Mouse (Mus musculus): ENCODE measurements around the gene Mybpc3. TPM values are rescaled to one million over a fixed set of nuclear protein-coding genes. Genes with fewer than 3 reads are reported as not detected.

The Mybpc3 gene
- polyA plus RNA-seq, 1 experiment from 2014 or later, result not detected

DNA sequence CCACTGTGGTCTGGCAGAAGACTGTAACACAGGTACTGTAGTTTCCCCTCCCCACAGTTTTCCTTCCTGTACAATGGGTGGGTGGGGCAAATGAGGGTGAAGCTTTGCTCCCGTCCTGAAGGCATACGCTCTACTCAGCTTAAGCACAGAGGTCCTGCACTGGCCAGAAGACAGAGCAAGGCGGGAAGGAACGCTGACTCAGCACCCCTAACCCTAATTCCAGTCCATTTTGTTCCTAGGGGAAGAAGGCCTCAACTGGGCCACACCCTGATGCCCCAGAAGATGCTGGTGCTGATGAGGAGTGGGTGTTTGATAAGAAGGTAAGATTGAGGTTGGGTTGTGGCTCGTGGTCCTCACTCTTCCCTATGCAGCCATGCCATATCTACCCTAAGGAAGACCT is 10.8 kb downstream of the Mybpc3 start:
- H3K27ac ChIP-seq (replicated peaks), result no peak overlapping the region
- H3K36me3 ChIP-seq, result no peaks in the 10 kb centered on the region
- H3K9me3 ChIP-seq (replicated peaks), result no peaks in the 10 kb centered on the region
- H3K27me3 ChIP-seq (replicated peaks), result no peaks in the 10 kb centered on the region
- WGBS, result 87% methylated on average over 5 of the region's 5 CpGs
- no peak overlapping the region for H3K4me3 ChIP-seq (replicated peaks)
- H3K9ac ChIP-seq (replicated peaks), result no peak overlapping the region
- no peaks in the 10 kb centered on the region for H3K4me1 ChIP-seq
- ATAC-seq (ENCODE audit: low FRiP score), result no peak
- no peak overlapping the region for H3K4me2 ChIP-seq

GRCm38 (mm10) chr2:91130126-91130525 is 12.2 kb downstream of the Mybpc3 start:
- 93% methylated on average over 6 of the region's 6 CpGs for WGBS
- Histone ChIP-seq H3K4me3 (replicated peaks) (no peak overlapping the region), H3K36me3 (no peaks in the 10 kb centered on the region), H3K27me3 (replicated peaks) (no peaks in the 10 kb centered on the region), H3K27ac (replicated peaks) (no peak overlapping the region), H3K4me1 (no peaks in the 10 kb centered on the region), H3K9me3 (replicated peaks) (no peaks in the 10 kb centered on the region), H3K4me2 (no peak overlapping the region), H3K9ac (replicated peaks) (no peak overlapping the region)
- no peak for ATAC-seq (ENCODE audit: low FRiP score)

GRCm38 (mm10) chr2:91131251-91131650 is 13.3 kb downstream of the Mybpc3 start:
- H3K27ac ChIP-seq (replicated peaks), result no peak overlapping the region
- 0 out of 2 replicates have a peak, but pooled peaks cover 2% of the 10 kb centered on the region for H3K36me3 ChIP-seq
- H3K4me1 ChIP-seq, result no peaks in the 10 kb centered on the region
- no peaks in the 10 kb centered on the region for H3K27me3 ChIP-seq (replicated peaks)
- H3K9ac ChIP-seq (replicated peaks), result no peak overlapping the region
- no peak overlapping the region for H3K4me3 ChIP-seq (replicated peaks)
- WGBS, result 95% methylated on average over 15 of the region's 15 CpGs
- H3K4me2 ChIP-seq, result no peak overlapping the region
- ATAC-seq (ENCODE audit: low FRiP score), result no peak
- no peaks in the 10 kb centered on the region for H3K9me3 ChIP-seq (replicated peaks)

DNA sequence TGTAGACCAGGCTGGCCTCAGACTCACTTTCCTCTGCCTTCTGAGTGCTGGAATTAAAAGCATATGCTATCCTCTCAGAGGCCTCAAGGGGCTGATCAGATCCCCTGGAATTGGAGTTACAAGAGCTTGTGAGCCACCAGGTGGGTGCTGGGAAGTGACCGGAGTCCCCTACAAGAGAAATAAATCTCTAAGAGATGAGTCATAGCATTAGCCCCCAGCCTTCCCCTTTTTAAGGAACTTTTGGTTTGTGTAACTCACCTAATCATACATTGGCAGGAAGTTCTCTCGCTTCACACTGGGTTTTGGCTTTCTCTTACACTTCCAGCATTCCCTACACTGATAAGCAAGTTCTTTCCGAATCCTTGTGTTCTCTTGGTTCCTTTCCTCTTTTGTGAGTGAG is 14.1 kb downstream of the Mybpc3 start:
- Histone ChIP-seq H3K9ac (replicated peaks) (no peak overlapping the region), H3K4me3 (replicated peaks) (no peak overlapping the region), H3K27ac (replicated peaks) (no peak overlapping the region), H3K9me3 (replicated peaks) (no peaks in the 10 kb centered on the region), H3K27me3 (replicated peaks) (no peaks in the 10 kb centered on the region), H3K4me1 (no peaks in the 10 kb centered on the region), H3K4me2 (no peak overlapping the region), H3K36me3 (peaks cover 10% of the 10 kb centered on the region; the same call in 1 of the 2 replicates)
- no peak for ATAC-seq (ENCODE audit: low FRiP score)
- WGBS, result 86% methylated on average over 3 of the region's 3 CpGs

DNA sequence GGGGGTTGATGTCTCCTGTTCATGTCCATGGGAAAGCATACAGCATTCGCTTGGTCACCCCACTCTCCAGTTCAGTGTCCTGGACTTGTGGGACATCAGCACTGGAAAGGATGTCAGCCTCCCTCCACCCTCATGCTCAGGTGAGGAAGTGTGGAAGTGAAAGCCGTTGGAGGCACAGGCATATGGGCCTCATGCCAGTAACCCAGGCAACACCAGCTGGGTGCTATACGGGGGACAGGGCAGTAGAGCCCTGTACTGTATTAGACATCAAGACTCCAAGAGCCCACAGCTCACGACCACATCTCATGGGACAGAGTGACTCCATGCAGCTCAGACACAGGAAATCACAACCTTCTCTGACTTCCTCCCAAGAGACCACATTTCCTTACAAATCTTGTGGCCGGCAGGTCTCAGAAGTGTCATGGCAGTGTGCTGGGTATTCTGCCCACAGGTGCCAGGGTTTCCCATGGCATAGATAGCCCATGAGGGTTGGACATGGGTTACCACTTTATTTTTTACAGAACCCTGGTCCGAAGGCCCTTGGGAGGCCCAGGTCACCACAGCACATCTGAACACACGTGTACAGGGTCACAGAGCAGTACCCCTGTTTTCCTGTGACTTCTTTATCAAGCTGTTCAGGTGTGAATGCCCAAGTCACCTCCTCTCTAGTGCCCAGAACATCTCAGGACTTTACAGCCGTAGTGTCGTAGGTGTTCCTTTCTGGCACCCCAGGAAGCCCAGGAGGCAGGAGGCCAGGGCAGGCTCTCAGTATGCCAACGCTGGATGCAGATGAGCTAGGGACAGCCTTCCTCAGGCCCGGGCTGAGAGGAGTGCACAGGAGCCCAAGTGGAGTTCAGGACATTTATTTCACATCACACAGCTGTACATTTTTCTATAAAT is 18.8 kb downstream of the Mybpc3 start:
- WGBS, result 83% methylated on average over 11 of the region's 11 CpGs
- no peak for ATAC-seq (ENCODE audit: low FRiP score)
- Histone ChIP-seq H3K27me3 (replicated peaks) (no peaks in the 10 kb centered on the region), H3K4me2 (no peak overlapping the region), H3K4me1 (no peaks in the 10 kb centered on the region), H3K9me3 (replicated peaks) (no peaks in the 10 kb centered on the region), H3K36me3 (peaks cover 57% of the 10 kb centered on the region), H3K9ac (replicated peaks) (no peak overlapping the region), H3K27ac (replicated peaks) (no peak overlapping the region), H3K4me3 (replicated peaks) (no peak overlapping the region)

- Histone ChIP-seq H3K9me3 (replicated peaks) (no peaks in the 10 kb centered on the region), H3K36me3 (peaks cover 63% of the 10 kb centered on the region), H3K27ac (replicated peaks) (no peak overlapping the region), H3K4me1 (no peaks in the 10 kb centered on the region), H3K27me3 (replicated peaks) (no peaks in the 10 kb centered on the region), H3K4me2 (no peak overlapping the region), H3K9ac (replicated peaks) (no peak overlapping the region), H3K4me3 (replicated peaks) (no peak overlapping the region)
- 87% methylated on average over 6 of the region's 6 CpGs for WGBS
- no peak for ATAC-seq (ENCODE audit: low FRiP score)
Measured at GRCm38 (mm10) chr2:91137481-91137880, 19.5 kb downstream of the Mybpc3 start.

DNA sequence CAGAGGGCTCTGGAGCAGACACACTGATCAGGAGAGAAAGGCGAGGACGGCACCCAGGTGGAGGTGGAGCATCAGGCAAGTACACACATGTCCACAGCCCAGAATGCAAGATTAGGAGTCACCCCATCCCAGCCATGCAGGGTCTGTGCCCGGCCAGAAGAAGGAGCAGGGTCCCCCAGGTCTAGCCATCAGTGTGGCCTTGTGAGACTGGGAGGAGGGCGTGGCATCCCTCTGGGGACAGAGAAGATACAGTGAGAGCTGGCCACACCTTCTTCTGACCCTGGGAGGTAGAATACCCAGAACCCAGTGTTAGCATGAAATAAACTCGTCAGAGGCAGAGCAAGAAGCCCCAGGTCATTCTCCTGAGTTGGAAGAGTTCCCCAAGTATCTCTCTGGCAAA is 21.4 kb downstream of the Mybpc3 start:
- Histone ChIP-seq H3K4me2 (no peak overlapping the region), H3K27me3 (replicated peaks) (no peaks in the 10 kb centered on the region), H3K36me3 (peaks cover 77% of the 10 kb centered on the region), H3K4me1 (no peaks in the 10 kb centered on the region), H3K9me3 (replicated peaks) (no peaks in the 10 kb centered on the region), H3K9ac (replicated peaks) (no peak overlapping the region), H3K27ac (replicated peaks) (no peak overlapping the region), H3K4me3 (replicated peaks) (no peak overlapping the region)
- no peak for ATAC-seq (ENCODE audit: low FRiP score)
- WGBS, result 80% methylated on average over 5 of the region's 5 CpGs

- peaks cover 81% of the 10 kb centered on the region for H3K36me3 ChIP-seq
- H3K4me1 ChIP-seq, result no peaks in the 10 kb centered on the region
- ATAC-seq (ENCODE audit: low FRiP score), result no peak
- H3K9me3 ChIP-seq (replicated peaks), result no peaks in the 10 kb centered on the region
- H3K9ac ChIP-seq (replicated peaks), result no peak overlapping the region
- H3K4me2 ChIP-seq, result no peak overlapping the region
- H3K4me3 ChIP-seq (replicated peaks), result no peak overlapping the region
- WGBS, result 68% methylated on average over 8 of the region's 8 CpGs
- H3K27me3 ChIP-seq (replicated peaks), result no peaks in the 10 kb centered on the region
- no peak overlapping the region for H3K27ac ChIP-seq (replicated peaks)
Measured at GRCm38 (mm10) chr2:91139764-91140163, 21.8 kb downstream of the Mybpc3 start.

- Histone ChIP-seq H3K27ac (replicated peaks) (no peak overlapping the region), H3K9ac (replicated peaks) (no peak overlapping the region), H3K36me3 (peaks cover 91% of the 10 kb centered on the region), H3K4me2 (no peak overlapping the region), H3K27me3 (replicated peaks) (no peaks in the 10 kb centered on the region), H3K9me3 (replicated peaks) (no peaks in the 10 kb centered on the region), H3K4me1 (no peaks in the 10 kb centered on the region), H3K4me3 (replicated peaks) (no peak overlapping the region)
- ATAC-seq (ENCODE audit: low FRiP score), result no peak
- WGBS, result 94% methylated on average over 6 of the region's 6 CpGs
Measured at GRCm38 (mm10) chr2:91142920-91143319, 25.0 kb downstream of the Mybpc3 start.

DNA sequence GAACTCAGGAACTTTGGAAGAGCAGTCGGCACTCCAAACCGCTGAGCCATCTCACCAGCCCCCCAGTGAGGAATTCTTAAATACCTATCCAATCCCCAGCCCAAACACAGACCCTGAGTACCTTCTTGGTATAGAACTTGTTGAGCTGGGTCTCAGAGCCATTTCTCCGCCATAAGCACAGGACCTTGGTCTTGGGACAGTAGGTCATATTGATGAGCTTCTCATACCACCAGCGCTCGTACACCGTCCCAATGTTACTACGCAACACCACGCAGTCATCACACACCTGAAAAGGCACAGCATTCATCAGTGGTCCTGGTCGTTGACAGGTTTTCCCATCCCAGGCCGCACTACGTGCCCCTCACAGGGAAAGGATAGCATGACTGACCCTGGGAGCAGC is 25.5 kb downstream of the Mybpc3 start:
- no peak overlapping the region for H3K27ac ChIP-seq (replicated peaks)
- H3K9me3 ChIP-seq (replicated peaks), result no peaks in the 10 kb centered on the region
- peaks cover 89% of the 10 kb centered on the region for H3K36me3 ChIP-seq
- no peak overlapping the region for H3K4me2 ChIP-seq
- H3K9ac ChIP-seq (replicated peaks), result no peak overlapping the region
- WGBS, result 95% methylated on average over 11 of the region's 11 CpGs
- H3K27me3 ChIP-seq (replicated peaks), result no peaks in the 10 kb centered on the region
- ATAC-seq (ENCODE audit: low FRiP score), result no peak
- H3K4me1 ChIP-seq, result no peaks in the 10 kb centered on the region
- H3K4me3 ChIP-seq (replicated peaks), result no peak overlapping the region

GRCm38 (mm10) chr2:91148101-91148500 is 30.2 kb downstream of the Mybpc3 start:
- H3K9me3 ChIP-seq (replicated peaks), result no peaks in the 10 kb centered on the region
- H3K9ac ChIP-seq (replicated peaks), result no peak overlapping the region
- no peaks in the 10 kb centered on the region for H3K4me1 ChIP-seq
- H3K27me3 ChIP-seq (replicated peaks), result no peaks in the 10 kb centered on the region
- ATAC-seq (ENCODE audit: low FRiP score), result no peak
- peaks cover 76% of the 10 kb centered on the region for H3K36me3 ChIP-seq
- H3K27ac ChIP-seq (replicated peaks), result no peak overlapping the region
- H3K4me3 ChIP-seq (replicated peaks), result no peak overlapping the region
- H3K4me2 ChIP-seq, result no peak overlapping the region

DNA sequence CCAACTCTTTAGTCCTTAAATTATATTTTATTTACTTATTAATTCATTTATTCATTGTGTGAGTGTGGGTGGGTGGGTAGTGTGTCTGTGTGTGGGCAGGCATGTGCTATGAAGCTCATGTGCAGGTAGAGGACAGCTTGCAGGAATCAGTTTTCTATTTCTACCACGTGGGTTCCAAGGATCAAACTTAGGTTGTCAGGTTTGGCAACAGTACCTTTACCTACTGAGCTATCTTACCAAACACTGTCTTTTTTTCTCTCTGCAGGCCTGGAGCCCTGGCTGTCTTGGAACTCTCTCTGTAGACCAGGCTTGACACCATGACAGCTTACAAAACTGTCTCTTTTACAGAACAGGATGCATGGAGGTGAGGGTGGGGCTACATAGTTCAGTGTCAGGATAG is 33.4 kb downstream of the Mybpc3 start:
- no peaks in the 10 kb centered on the region for H3K4me1 ChIP-seq
- no peaks in the 10 kb centered on the region for H3K27me3 ChIP-seq (replicated peaks)
- H3K36me3 ChIP-seq, result peaks cover 76% of the 10 kb centered on the region
- no peak overlapping the region for H3K9ac ChIP-seq (replicated peaks)
- H3K27ac ChIP-seq (replicated peaks), result no peak overlapping the region
- no peak overlapping the region for H3K4me2 ChIP-seq
- H3K4me3 ChIP-seq (replicated peaks), result no peak overlapping the region
- no peak for ATAC-seq (ENCODE audit: low FRiP score)
- H3K9me3 ChIP-seq (replicated peaks), result no peaks in the 10 kb centered on the region
- WGBS, result 82% methylated on average over 1 of the region's 1 CpGs

Data from neural tube, embryonic 15.5 days (tissue).